Mouse (Mus musculus): ENCODE measurements around the gene Gm10295.

DNA sequence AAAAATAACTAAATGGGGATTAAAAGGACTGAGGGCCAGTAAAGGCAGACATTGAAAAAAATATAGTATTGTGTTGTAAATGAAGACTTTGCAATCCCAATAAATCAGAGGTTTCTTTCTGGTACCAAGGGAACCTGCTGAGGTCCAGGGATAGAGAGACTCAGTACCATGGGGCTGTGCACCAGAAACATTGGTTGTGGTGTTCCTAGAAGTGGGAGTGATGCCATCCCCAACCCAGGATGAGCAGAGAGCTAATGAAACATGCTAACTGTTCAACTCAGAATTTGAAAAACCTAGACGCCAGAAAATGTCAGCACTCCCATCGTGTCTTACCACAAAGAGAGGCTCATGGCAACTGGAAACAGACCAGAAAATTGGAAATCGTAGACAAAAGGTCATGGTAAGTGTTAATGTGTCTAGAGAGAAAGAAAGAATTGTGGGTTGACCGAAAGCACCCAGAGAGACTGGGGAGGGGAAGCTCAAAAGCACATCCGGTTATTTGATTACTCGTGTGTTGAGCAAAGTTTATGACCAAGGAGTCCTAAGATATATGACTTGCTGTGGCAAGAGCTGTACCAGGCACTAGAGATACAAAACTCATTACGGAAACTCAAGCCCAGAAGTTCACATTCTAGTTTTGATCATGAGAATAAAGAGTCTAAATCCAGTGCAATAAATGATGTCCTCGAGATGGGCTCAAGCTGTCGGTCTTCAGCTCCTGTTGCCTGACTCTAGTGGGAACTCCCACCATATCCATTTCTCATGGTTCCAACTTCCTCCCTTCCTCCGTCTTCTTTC lies 47.9 kb upstream of the Gm10295 start:
- TF ChIP-seq CTCF (IDR thresholded peaks at IDR 0.05; ENCODE audit: borderline replicate concordance, insufficient read depth, low read depth, low read length) (no peak), POLR2A (IDR thresholded peaks at IDR 0.05; ENCODE audit: borderline replicate concordance, insufficient read depth, low read length) (no peak)
